Mouse (Mus musculus): Measurements from ENCODE around the gene Smim24. TPM values are rescaled to one million over a fixed set of nuclear protein-coding genes. Genes with fewer than 3 reads are reported as not detected.

Smim24 gene
- total RNA-seq, 2 experiments from 2014 or later: 1.8 to 1.9 TPM

DNA sequence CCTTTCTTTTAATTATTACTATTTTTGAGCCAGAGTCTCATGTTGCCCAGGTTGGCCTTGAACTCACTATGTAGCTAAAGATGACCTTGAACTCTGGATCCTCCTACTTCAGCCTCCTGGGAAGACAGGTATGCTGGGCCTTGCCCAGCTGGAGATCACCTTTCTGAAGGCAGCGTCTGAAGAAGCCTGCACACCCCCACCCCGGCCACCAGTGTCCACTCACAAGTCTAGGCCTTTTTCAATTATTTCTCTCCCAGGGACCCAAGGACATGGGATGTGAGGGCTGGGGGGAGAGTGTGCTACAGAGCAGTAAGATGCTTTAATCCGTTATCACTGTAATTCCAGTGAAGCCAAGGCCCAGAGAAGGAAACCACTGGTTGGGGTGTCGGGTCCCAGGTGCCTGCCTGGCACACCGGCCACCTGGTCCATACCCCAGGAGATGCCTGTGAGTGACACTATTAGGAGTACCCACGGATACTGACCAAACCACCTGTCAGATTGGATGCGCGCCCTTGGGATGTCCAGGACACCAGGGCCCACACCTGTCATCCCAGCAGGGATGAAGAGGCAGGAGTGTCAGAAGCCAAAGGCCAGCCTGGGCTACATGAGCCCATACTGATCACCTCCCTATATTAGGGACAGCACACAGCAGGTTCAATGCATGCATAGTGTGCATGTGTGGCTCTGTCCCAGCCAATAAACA, 35.1 kb downstream of the Smim24 start:
- DNase-seq (ENCODE audit: low spot score in 2 of 2): peak; percentile 5 to 13
- intact Hi-C loops (cut with DNase I): loop anchor here (2.0 kb wide), 1 partner anchor 15 kb away; no protein-coding TSS in a partner anchor

DNA sequence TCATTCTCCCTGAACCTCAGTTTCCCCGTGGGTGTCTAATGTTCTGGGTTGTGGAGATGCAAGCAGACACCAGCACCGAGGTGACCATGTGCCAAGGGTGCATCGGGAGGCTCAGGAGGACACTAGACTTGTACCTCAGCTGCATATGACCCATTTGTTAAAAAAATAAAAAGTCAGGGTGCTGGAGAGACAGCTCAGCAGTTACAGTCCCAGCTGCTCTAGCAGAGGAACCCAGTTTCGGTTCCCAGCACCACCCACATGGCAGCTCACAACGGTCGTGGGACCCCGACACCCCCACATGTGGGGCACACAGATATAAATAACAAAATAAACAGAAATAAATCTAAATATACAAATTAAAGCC, 35.6 kb downstream of the Smim24 start:
- intact Hi-C loops (cut with DNase I): no loop called here
- DNase-seq (ENCODE audit: low spot score in 2 of 2): peak in 1 of 2 experiments; percentile 4

DNA sequence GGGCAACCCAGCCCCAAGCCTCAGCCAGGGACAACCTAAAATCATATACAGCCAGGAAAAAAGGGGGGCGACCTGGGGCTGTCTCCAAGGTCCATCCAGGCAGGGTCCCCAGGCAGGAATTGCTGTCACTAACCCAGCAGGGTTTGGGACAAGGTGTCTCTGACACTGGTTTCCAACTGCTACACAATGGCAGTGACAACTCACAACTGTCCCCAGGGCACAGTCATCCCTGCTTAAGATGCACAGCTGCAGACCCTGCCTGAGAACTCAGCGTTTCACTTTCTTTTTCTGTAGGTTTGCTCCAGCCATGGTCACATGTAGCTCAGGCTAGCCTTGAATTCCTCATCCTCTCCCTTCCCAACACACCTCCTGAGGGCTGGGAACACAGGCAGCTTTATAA, 36.2 kb downstream of the Smim24 start:
- intact Hi-C loops (cut with DNase I): no loop called here
- peak; percentile 4 to 7 for DNase-seq (ENCODE audit: low spot score in 2 of 2)

DNA sequence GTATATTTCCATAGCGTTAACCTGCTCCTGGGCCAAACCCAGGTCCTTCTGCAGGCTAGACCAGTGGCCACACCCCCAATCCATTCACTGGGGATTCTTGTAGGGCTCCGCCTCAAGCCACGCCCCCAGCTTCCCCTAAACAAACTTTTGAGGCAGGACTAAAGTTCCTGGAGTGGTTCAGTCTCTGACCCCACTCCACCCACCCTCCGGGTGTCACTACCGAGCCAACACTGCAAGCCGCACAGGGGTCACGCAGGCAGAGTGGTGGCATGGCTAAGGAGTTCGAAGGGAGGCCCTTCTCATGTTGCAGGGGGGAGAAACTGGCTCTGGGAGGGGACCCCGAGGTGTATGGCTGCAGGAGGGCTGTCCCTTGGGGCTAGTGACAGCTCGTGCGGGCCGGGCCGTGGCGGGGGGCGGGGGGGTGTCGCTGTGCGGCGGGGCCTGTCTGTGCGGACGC, 36.8 kb downstream of the Smim24 start:
- DNase-seq (ENCODE audit: low spot score in 2 of 2): peak in 1 of 2 experiments; percentile 71
- intact Hi-C loops (cut with DNase I): no loop called here

DNA sequence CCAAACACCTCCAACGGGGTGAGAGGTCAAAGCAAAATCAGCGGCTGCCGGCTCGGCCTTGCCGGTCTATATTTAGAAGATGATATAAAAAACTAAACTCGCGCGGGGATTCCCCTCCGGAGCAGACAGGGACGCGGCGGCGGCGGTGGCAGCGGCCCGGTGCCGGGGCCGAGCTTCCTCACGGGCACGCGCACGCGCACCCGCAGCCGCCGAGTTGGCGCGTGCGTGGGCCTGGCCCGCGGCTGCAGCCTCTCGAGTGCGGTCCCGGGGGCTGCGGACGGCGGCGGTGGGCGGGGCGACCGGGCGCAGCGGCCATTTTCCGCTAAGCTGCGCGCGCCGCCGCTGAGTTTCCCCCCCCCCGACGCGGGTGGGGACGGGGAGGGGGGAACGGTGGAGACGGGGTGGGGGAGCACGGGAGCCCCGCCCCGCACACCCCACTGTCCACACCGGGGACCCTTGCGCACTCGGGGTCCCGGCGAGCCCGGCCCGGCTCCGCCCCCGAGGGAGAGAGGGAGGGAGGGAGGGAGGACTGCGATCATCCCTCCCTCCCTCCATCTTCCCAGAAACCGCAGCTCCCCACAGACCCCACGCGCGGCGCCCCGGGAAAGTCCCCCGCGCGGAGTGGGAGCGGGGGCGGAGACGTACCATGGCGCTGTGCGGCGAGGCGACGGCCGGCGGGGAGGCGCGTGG, 37.4 kb downstream of the Smim24 start:
- intact Hi-C loops (cut with DNase I): no loop called here
- peak; percentile 68 to 84 for DNase-seq (ENCODE audit: low spot score in 2 of 2)

DNA sequence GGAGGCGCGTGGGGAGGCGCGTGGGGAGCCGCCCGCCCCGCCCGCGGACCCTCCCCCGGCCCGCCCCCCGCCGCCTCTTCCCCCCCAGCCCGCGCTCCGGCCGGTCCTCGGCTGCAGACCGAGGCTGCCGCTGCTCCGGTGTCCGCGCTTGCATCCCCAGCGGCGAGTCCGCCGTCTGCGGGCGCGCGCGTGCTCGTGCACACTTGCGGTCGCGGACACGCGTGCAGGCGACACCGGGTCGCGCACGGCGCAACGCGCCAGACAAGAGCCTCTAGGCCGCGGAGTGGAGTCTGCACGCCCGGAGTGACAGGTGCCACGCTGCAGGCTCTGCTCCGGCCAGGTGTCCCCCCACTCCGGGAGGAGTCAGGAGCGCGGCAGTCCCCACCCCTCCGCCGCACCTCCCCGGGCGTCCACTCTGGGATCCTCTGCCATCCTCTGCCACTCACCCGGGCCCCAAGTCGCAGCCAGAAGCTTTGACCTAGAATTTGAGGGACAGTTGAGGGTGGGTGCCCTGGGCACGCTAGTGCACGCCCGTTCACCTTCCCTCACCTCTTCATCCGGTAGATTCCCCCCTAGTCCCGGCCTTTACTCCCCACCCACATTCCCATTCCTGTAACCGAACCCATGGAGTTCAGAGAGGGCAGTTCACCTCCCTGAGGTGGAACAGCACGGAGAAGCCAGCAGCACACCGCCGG, 38.1 kb downstream of the Smim24 start:
- intact Hi-C loops (cut with DNase I): no loop called here
- peak; percentile 73 to 76 for DNase-seq (ENCODE audit: low spot score in 2 of 2)

DNA sequence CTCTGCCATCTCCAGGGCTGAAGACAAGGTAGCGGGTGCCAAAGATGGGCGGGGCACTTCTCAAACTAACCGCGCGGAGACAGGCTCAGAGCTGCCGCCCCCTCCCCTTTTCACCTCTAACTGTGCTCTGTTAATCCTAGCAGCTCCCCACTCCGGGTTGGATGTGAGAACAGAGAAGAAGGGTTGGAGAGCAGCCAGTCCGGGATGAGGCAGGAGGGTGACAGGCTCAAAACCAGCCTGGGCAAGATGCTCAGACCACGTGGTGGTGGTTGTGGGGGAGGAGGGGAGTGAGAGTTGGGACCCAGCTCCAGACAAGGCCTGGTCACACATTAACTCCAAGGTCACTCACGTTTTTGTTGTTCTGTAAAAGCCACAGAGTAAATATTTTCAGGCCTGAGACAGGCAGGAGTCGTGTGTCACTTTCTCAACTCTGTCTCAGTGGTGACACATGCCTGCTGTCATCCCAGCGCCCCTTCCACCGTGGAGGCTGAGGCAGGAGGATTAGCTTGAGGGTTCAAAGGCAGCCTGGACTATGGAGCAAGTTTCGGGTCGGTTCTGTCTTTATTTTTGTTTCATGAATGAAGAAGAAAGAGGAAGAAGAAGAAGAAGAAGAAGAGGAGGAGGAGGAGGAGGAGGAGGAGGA, 38.8 kb downstream of the Smim24 start:
- peak; percentile 43 to 69 for DNase-seq (ENCODE audit: low spot score in 2 of 2)
- intact Hi-C loops (cut with DNase I): no loop called here

DNA sequence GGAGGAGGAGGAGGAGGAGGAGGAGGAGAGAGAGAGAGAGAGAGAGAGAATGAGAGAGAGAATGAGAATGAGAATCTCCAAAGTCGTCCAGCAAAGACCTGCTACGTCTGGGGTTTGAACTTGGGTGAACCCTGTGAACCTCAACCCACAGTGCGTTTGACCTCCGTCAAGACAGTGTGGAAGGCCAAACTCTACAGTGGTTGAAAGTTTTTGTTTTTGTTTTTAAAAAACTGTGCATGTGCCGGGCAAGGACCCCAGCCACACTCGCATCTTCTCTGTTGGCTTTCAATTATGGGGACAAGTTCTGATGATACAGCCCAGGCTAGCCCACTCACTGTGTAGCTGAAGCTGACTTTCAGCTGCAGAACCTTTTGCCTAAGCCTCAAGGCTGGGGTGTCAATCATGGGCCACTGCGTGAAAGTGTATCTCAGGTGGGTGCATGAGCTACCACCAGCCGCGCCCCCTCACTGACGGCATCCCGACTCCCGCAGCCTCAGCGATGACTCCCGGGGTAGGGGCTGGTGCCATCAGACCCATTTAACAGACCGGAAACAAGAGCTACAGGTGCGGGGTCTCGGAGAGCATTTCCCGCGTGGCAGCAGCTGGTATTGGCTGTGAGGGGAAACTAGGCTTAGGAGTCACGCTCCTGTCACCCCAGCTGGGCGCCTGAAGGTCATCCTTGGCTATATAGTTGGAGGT, 39.5 kb downstream of the Smim24 start:
- intact Hi-C loops (cut with DNase I): no loop called here

DNA sequence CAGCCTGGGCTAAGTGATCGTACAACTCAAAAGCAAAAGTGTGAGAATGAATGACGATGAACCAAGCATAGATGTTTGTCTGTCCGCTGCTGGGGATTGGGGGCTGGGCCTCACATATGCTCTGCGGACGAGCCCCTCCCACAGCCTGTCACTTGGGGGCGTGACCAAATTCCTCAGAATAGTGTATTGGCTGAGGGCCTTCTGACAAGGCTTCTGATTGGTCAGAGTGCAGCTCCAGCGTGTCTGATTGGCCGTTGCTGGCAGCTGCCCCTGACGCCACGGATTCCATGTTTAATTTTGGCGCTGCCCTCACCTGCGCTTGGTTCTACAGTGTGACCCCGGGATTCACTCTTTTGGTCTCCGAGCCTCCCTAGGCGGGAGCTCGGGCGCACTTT, 40.0 kb downstream of the Smim24 start:
- intact Hi-C loops (cut with DNase I): no loop called here
- peak; percentile 95 to 98 for DNase-seq (ENCODE audit: low spot score in 2 of 2)

More for the DNA sequence above, 39.5 kb downstream of the Smim24 start:
- peak in 1 of 2 experiments; percentile 22 for DNase-seq (ENCODE audit: low spot score in 2 of 2)

DNA sequence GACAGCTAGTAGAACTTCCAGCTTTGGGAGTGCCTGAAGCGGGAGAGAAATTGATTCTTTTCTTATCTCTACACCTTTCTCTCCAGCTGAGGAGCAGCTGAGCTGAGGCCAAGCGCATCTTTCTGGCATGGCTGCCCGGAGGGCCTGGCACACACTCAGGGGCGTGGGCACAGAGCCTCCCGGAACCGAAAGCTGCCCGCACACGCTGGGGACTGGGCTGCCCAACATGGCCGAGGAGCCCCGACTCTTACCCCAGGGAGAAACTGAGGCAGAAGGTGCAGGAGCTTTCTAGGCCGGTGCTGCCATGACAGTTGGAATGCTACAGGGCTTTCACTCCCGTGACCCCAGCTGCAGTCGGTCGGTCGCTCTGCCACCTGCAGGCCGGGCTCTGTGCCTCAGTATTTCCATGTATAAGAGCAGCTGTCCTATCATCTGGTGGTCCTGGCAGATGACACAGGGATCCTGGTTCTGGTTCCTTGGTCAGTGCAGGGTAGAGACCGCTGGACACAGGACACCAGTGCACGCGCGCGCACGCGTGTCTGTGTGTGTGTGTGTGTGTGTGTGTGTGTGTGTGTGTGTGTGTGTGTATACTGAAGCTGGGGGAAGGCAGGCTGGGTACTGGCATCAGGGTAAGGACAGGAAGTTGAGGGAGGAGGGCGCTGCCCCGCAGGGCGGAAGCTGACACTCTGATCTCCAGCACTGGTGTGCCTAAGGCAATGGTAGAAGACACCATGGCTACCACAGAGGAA, 40.9 kb downstream of the Smim24 start:
- DNase-seq (ENCODE audit: low spot score in 2 of 2): peak; percentile 18 to 31
- intact Hi-C loops (cut with DNase I): no loop called here

DNA sequence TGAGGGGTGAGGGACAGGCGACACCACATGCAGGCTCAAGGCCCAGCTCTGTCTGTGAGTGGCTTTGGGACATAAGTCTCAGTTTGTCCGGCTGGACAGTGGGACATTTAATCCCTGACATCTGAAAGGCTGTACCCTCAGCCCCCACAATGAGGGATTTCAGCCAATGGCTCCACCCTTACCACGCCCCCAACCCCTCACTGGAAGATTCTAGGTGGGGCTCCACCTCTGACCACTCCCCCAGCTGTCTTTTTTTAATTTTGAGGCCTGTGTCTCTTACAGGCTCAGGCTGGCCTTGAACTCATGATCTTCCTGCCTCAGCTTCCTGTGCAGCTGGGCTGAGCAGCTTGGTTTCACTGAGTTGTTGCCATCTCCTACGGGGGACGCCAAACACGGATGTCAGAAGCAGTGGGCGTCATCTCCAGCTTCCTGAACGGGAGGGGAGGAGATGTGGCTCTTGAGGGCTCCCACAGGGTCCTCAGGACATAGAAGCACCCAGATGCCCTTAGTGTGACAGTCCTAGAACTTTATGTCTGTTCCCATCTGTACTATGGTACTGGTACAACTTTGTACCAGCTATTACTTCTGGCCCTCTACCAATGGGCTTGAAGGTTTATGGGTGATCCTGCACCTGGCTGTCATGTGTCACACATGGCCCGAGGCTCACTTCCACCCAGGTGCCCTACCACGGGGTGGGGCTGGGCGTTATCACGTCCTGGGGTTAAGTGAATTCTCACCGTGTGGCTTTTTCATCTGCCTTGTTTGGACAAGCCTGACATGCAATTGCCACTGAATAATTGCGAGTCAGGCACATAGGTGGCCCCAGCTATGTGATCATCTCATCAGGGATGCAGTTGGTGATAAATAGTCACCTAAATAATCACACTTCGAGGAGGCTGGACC, 41.8 kb downstream of the Smim24 start:
- intact Hi-C loops (cut with DNase I): no loop called here
- DNase-seq (ENCODE audit: low spot score in 2 of 2): peak in 1 of 2 experiments; percentile 7

DNA sequence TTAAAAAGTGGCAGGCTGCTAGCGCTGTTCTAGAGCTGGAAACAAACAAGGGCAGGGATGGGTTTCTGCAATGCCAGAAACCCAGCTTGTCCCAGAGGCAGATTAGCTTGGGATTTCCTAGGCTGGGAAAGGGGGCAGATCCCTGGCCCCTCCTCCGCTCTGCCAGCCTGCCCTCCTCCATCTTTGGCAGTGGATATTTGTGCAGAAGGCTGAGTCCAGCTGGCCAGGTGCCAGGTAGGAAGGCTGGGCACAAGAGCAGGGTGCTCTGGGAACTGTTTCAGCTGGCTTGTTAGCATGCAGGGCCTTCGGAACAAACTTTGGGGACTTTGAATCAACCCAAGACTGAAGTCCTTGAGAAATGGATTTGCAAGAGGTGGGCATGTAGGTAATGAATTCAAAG, 42.6 kb downstream of the Smim24 start:
- intact Hi-C loops (cut with DNase I): no loop called here
- DNase-seq (ENCODE audit: low spot score in 2 of 2): peak; percentile 75 to 82

DNA sequence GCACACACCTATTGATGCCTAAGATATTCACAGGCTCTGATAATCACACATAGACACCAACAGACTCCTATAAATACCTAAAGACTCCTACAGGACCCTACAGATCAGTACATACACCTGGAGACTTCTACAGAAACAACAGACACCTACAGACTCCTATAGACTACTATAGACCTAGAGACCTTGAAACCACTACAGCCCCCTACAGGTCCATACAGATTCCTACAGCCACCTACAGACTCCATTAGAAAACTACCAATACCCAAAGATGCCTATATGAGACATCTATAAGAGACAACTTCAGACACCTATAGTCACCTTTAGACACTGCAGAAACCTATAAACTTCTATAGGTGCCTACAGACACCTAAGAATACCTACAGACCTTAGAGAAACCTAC, 48.2 kb downstream of the Smim24 start:
- DNase-seq (ENCODE audit: low spot score in 2 of 2): no peak
- intact Hi-C loops (cut with DNase I): loop anchor here (10.0 kb wide), 1 partner anchor 246 kb away; no protein-coding TSS in a partner anchor

Small RNAs within 50 kb of the gene (microRNA-seq; reads per million reads assigned to microRNA genes)
- gene Mir1191b: 0 reads per million in 2 experiments
- gene Mir6913: 1.3 to 4.4 reads per million in 2 experiments

Other genes starting within 250 kb of the Smim24 start
- 10 to 100 TPM; 23.7 to 29.9 TPM for gene Pias4, start 225.1 kb upstream of the Smim24 start, total RNA-seq (2021)
- 100 to 1,000 TPM; 936 to 941 TPM for gene Eef2, start 216.4 kb upstream of the Smim24 start, total RNA-seq (2021)
- 10 to 100 TPM; 72.2 to 73.3 TPM for gene Dapk3, start 210.0 kb upstream of the Smim24 start, total RNA-seq (2021)
- not detected for gene 4930442H23Rik, start 209.2 kb upstream of the Smim24 start, total RNA-seq (2021)
- gene Nmrk2, start 191.0 kb upstream of the Smim24 start, total RNA-seq (2021): under 1 TPM in 1 of 2 experiments, not detected in 1; 0.17 TPM
- gene Atcay, start 162.2 kb upstream of the Smim24 start, total RNA-seq (2021): 100 to 1,000 TPM; 196 to 211 TPM
- gene Zfr2, start 159.9 kb upstream of the Smim24 start, total RNA-seq (2021): 10 to 100 TPM; 66.1 to 66.7 TPM
- 100 to 1,000 TPM; 226 to 227 TPM for gene Matk, start 140.1 kb upstream of the Smim24 start, total RNA-seq (2021)
- gene Mrpl54, start 126.1 kb upstream of the Smim24 start, total RNA-seq (2021): 10 to 100 TPM; 39.0 to 41.4 TPM
- gene Apba3, start 126.1 kb upstream of the Smim24 start, total RNA-seq (2021): 10 to 100 TPM; 34.8 to 35.8 TPM
- gene Tjp3, start 101.5 kb upstream of the Smim24 start, total RNA-seq (2021): under 1 TPM; 0.15 to 0.47 TPM
- gene Pip5k1c, start 100.1 kb upstream of the Smim24 start, total RNA-seq (2021): 100 to 1,000 TPM; 391 to 396 TPM
- 10 to 100 TPM; 25.1 to 27.2 TPM for gene Cactin, start 71.9 kb upstream of the Smim24 start, total RNA-seq (2021)
- 1 to 10 TPM; 1.3 to 1.5 TPM for gene Tbxa2r, start 64.3 kb upstream of the Smim24 start, total RNA-seq (2021)
- under 1 TPM; 0.51 to 0.97 TPM for gene Gipc3, start 49.8 kb upstream of the Smim24 start, total RNA-seq (2021)
- gene Hmg20b, start 42.6 kb upstream of the Smim24 start, total RNA-seq (2021): 10 to 100 TPM; 21.4 to 23.3 TPM
- gene Mfsd12, start 35.6 kb upstream of the Smim24 start, total RNA-seq (2021): 10 to 100 TPM; 37.8 to 38.9 TPM
- 1 to 10 TPM in 1 of 2 experiments, under 1 TPM in 1; 0.93 to 1.3 TPM for gene 4930404N11Rik, start 27.2 kb upstream of the Smim24 start, total RNA-seq (2021)
- 10 to 100 TPM; 74.8 to 80.3 TPM for gene Fzr1, start 14.5 kb upstream of the Smim24 start, total RNA-seq (2021)
- gene Dohh, start 8.6 kb upstream of the Smim24 start, total RNA-seq (2021): 10 to 100 TPM; 82.4 to 88.6 TPM
- 1 to 10 TPM; 2.4 to 3.2 TPM for gene Gm48551, start 8.6 kb upstream of the Smim24 start, total RNA-seq (2021)
- 1 to 10 TPM; 2.8 to 4.7 TPM for gene Gm48552, start 4.0 kb upstream of the Smim24 start, total RNA-seq (2021)
- 10 to 100 TPM; 67.0 to 69.8 TPM for gene Nfic, start 62.6 kb downstream of the Smim24 start, total RNA-seq (2021)
- gene Celf5, start 89.7 kb downstream of the Smim24 start, total RNA-seq (2021): 100 to 1,000 TPM; 280 to 299 TPM
- gene Ncln, start 103.3 kb downstream of the Smim24 start, total RNA-seq (2021): 100 to 1,000 TPM in 1 of 2 experiments, 10 to 100 TPM in 1; 80.2 to 104 TPM
- gene S1pr4, start 107.1 kb downstream of the Smim24 start, total RNA-seq (2021): under 1 TPM; 0.33 to 0.44 TPM
- gene Gna15, start 131.2 kb downstream of the Smim24 start, total RNA-seq (2021): 1 to 10 TPM; 2.2 to 3.2 TPM
- 100 to 1,000 TPM; 102 to 109 TPM for gene Gna11, start 152.1 kb downstream of the Smim24 start, total RNA-seq (2021)
- 100 to 1,000 TPM; 573 to 615 TPM for gene Aes, start 166.4 kb downstream of the Smim24 start, total RNA-seq (2021)
- gene Tle2, start 181.5 kb downstream of the Smim24 start, total RNA-seq (2021): 10 to 100 TPM; 14.1 to 15.9 TPM
- 1 to 10 TPM; 1.3 to 2.7 TPM for gene Tle6, start 208.0 kb downstream of the Smim24 start, total RNA-seq (2021)
- 1 to 10 TPM; 1.9 to 2.2 TPM for gene BC025920, start 213.2 kb downstream of the Smim24 start, total RNA-seq (2021)
- 10 to 100 TPM; 23.6 to 25.1 TPM for gene Sirt6, start 234.7 kb downstream of the Smim24 start, total RNA-seq (2021)
- 10 to 100 TPM; 31.9 to 34.5 TPM for gene Ankrd24, start 235.5 kb downstream of the Smim24 start, total RNA-seq (2021)